Mouse (Mus musculus) liver, embryonic 16.5 days (tissue): ENCODE results near the gene Casp3. TPM values are rescaled to one million over a fixed set of nuclear protein-coding genes. Genes with fewer than 3 reads are reported as not detected.

Experiments used
- ATAC-seq: fragments of 200-750 bp; cut with Nextera tagmentation; 2 replicates; pipeline ENCODE4 v1.8.0; 2017; ENCODE audit warnings: low read depth, mild to moderate bottlenecking, moderate number of reproducible peaks, moderate library complexity
- H3K27ac ChIP-seq: fragments of 300-500 bp; sonication (generic); 2 replicates; pipeline ENCODE4 v1.5.1; 2014; ENCODE audit warnings: mild to moderate bottlenecking, low read length
- H3K27me3 ChIP-seq: fragments of 300-500 bp; sonication (generic); 2 replicates; pipeline ENCODE4 v1.6.1; 2014; ENCODE audit warnings: low read depth, low read length, mixed read lengths; ENCODE audit not compliant: control insufficient read depth, insufficient read depth
- H3K36me3 ChIP-seq: fragments of 300-500 bp; sonication (generic); 2 replicates; pipeline ENCODE4 v1.6.1; 2014; ENCODE audit warnings: mild to moderate bottlenecking; ENCODE audit not compliant: control insufficient read depth, insufficient read depth
- H3K4me1 ChIP-seq: fragments of 300-500 bp; sonication (generic); 2 replicates; pipeline ENCODE4 v1.6.1; 2014; ENCODE audit warnings: low read depth, low read length, mixed read lengths; ENCODE audit not compliant: control insufficient read depth
- H3K4me2 ChIP-seq: fragments of 300-500 bp; sonication (generic); 2 replicates; pipeline ENCODE4 v1.6.1; 2014; ENCODE audit warnings: low read depth, low read length, mixed read lengths
- H3K4me3 ChIP-seq: fragments of 300-500 bp; sonication (generic); 2 replicates; pipeline ENCODE4 v1.5.1; 2014; ENCODE audit warnings: low read depth, mild to moderate bottlenecking, low read length
- H3K9ac ChIP-seq: fragments of 300-500 bp; sonication (generic); 2 replicates; pipeline ENCODE4 v1.6.1; 2014; ENCODE audit warnings: low read depth, low read length
- H3K9me3 ChIP-seq: fragments of 300-500 bp; sonication (generic); replicated peaks from 2 replicates; pipeline ENCODE4 v1.6.1; 2016; ENCODE audit warnings: low read length; ENCODE audit not compliant: control insufficient read depth
- WGBS: fragments of 180-500 bp; shearing (Covaris S2); extraction: QIAGEN DNeasy Blood & Tissue Kit; methylation state at CpG from one replicate; pipeline ENCODE4 v1.1.7; 2014; ENCODE audit not compliant: insufficient replicate concordance; 5-methylcytosine and 5-hydroxymethylcytosine counted together
- polyA plus RNA-seq: library from polyadenylated mRNA; unstranded; fragments of >200 nt; fragmentation: Nextera tagmentation; extraction: Ambion mirVana; gene quantifications from 2 replicates; pipeline ENCODE4 v1.2.1, GENCODE M21; 2015

The Casp3 gene
- polyA plus RNA-seq, 1 experiment from 2014 or later = 36.5 TPM

DNA sequence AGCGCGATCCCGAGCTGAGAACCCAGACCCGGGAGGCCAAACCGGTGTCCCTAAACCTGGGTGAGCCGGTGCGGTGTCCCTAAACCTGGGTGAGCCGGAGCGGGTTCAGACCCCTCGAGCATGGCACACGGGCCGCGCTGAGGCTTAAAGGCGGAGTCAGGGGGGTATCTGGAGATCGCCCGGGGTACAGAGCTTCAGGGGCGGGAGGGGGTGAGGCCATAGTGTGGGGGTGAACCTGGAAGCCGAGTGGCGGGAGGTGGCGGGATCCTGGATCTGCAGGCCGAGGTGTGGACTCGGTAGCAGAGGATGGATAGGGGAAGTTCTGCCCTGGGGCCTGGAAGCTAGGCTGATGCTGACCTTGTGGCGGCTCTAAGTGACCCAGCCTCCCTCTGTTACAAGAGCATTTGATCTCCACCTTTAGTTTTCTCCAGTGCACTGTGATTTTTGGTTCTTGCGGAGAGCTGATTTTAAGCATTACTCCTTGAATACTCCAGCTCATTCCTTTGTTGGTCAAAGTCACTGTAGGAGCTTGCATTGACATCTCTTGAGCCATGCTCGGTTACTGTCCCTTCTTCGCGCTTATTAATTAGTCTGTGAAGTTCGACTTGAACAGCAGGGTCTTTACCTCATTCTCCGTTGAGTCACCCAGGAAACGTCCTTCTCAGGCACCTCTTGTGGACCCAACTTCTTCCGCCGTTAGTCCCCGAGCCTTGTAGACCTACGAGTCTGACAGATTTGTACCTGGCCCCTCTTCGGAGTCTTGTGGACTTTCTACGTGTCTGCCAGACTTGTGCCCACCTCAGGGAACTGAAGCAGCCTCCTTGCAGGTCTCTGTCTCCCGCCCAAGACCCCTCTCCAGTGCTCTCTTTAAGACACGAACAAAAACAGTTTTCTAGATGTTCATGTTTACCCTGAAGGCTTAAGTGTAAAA is 864 bp downstream of the Casp3 start:
- Histone ChIP-seq H3K27ac (peak overlapping the region; percentile 79), H3K27me3 (no peaks in the 10 kb centered on the region), H3K4me2 (peak overlapping the region; percentile 94), H3K4me1 (peaks cover 23% of the 10 kb centered on the region), H3K36me3 (no peaks in the 10 kb centered on the region), H3K9me3 (no peaks in the 10 kb centered on the region), H3K9ac (peak overlapping the region; percentile 85), H3K4me3 (peak overlapping the region; percentile 80)
- WGBS = under 1% methylated on average over 38 of the region's 38 CpGs
- ATAC-seq = peak; percentile 39

DNA sequence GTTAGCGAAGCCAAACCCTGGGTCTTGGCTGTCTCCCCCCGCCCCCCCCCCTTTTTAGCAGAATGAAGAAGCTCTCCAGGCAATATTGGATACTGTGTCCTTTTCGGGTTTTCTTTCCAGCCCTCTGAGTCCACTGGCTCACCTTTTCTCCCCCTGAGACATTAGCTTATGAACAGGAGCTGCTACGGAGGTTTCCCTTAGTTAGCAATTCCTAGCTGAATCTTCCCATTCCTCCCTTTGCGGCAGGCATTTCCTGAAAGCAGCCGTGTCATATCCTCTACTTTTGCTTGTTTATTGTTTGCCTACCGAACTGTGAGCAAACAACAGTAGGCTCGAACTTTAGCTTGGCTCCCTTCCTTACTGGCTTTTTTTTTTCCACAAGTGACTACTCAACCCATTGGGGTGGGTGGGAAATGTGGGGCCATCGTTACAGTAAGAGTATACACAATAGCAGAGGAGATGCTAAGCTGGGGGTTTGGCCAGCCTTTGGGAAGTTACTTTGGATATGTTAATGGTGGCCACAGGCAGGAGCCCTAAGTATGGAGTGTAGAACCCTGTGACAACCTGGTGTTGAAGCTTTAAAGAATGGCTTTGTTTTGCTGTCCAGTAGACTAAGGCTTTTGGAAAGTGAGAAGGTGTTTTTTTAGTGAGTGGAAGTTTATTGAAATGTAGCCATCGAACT is 1.7 kb downstream of the Casp3 start:
- Histone ChIP-seq H3K27ac (no peak overlapping the region), H3K4me1 (peaks cover 23% of the 10 kb centered on the region), H3K4me2 (peak overlapping the region; percentile 94), H3K9ac (peak overlapping the region; percentile 85), H3K9me3 (no peaks in the 10 kb centered on the region), H3K27me3 (no peaks in the 10 kb centered on the region), H3K36me3 (no peaks in the 10 kb centered on the region), H3K4me3 (peak overlapping the region; percentile 80)
- ATAC-seq = no peak
- 5% methylated on average over 10 of the region's 10 CpGs for WGBS

DNA sequence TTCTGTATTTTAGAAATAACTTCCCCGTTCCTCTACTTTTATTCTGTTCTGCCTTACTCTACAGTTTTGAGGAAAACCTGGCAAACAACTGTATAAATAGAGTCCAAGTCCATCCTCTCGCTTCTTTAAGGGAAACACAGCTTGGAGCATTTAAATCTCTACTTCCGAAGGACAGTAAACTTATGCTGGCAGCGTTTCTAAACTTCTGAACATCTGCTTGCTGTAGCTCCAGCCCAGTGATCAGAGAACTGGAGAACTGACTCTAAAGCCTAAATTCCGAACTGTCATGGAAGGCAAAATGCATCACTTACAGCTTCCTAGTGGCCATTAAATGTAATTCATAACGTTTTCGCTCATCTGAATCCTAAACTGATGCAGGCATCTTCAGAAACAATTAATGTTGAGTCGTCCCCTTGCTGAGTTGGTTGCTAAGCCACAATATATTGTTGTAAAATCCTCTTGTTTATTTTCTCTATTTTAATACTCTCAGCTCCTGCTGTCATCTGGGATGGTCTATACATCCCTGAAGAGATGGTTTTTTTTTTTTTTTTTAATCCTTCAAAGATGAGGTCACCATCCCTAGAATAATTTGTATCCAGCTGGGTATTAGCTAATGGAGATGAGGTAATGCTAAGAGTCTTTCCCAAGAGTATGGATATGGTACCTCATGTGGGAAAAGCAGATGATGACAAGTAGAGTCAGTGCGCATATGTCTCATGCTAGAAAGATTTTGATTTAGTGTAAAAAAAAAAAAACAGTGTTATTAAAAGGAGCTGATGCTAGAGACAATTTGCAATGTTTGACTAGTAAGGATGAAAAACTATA is 5.6 kb downstream of the Casp3 start:
- no peaks in the 10 kb centered on the region for H3K9me3 ChIP-seq

DNA sequence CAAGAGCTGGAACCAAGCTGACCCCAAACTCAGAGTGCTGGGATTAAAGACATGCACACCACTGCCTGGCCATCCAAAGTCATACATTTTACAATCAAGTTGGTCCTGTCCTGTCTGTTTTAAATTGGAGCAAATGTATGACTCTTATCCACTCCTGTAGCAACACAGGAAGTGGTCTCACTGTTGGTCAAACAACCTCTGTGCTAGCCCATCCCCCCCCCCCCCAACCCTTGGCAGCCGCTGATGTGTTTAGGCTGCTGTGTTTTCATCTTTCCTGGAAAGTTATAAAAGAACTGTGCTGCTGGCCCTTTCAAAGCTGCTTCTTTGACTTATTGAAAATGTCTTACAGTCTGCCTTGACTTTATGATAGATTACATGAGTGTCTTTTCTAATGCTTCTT is 8.1 kb downstream of the Casp3 start:
- no peak overlapping the region for H3K9ac ChIP-seq
- no peaks in the 10 kb centered on the region for H3K36me3 ChIP-seq
- H3K27me3 ChIP-seq = no peaks in the 10 kb centered on the region
- H3K27ac ChIP-seq = no peak overlapping the region
- H3K4me2 ChIP-seq = no peak overlapping the region
- peaks cover 5% of the 10 kb centered on the region for H3K4me1 ChIP-seq
- ATAC-seq = no peak
- WGBS = 17% methylated on average over 1 of the region's 1 CpGs
- no peaks in the 10 kb centered on the region for H3K9me3 ChIP-seq
- no peak overlapping the region for H3K4me3 ChIP-seq

More for the DNA sequence above, 5.6 kb downstream of the Casp3 start:
- ATAC-seq = no peak
- no peaks in the 10 kb centered on the region for H3K27me3 ChIP-seq
- WGBS = 76% methylated on average over 9 of the region's 9 CpGs
- H3K27ac ChIP-seq = no peak overlapping the region
- no peak overlapping the region for H3K9ac ChIP-seq
- H3K4me3 ChIP-seq = no peak overlapping the region
- H3K4me2 ChIP-seq = no peak overlapping the region
- H3K4me1 ChIP-seq = peaks cover 18% of the 10 kb centered on the region
- no peaks in the 10 kb centered on the region for H3K36me3 ChIP-seq

GRCm38 (mm10) chr8:46626642-46627041 is 9.6 kb downstream of the Casp3 start:
- H3K4me2 ChIP-seq = no peak overlapping the region
- H3K4me1 ChIP-seq = peaks cover 5% of the 10 kb centered on the region
- H3K27me3 ChIP-seq = no peaks in the 10 kb centered on the region
- H3K36me3 ChIP-seq = no peaks in the 10 kb centered on the region; the same call in 1 of the 2 replicates
- no peak overlapping the region for H3K9ac ChIP-seq
- H3K27ac ChIP-seq = no peak overlapping the region
- 76% methylated on average over 5 of the region's 5 CpGs for WGBS
- H3K9me3 ChIP-seq = no peaks in the 10 kb centered on the region
- no peak overlapping the region for H3K4me3 ChIP-seq
- no peak for ATAC-seq

- Histone ChIP-seq H3K36me3 (no peaks in the 10 kb centered on the region; the same call in 1 of the 2 replicates), H3K27me3 (no peaks in the 10 kb centered on the region), H3K4me2 (no peak overlapping the region), H3K9me3 (no peaks in the 10 kb centered on the region), H3K9ac (no peak overlapping the region), H3K4me1 (peaks cover 5% of the 10 kb centered on the region), H3K27ac (no peak overlapping the region), H3K4me3 (no peak overlapping the region)
- no peak for ATAC-seq
- 54% methylated on average over 7 of the region's 7 CpGs for WGBS
These were observed 10.8 kb downstream of the Casp3 start for GRCm38 (mm10) chr8:46627881-46628280.

- Histone ChIP-seq H3K27me3 (no peaks in the 10 kb centered on the region), H3K4me1 (peaks cover 5% of the 10 kb centered on the region), H3K4me3 (no peak overlapping the region), H3K4me2 (no peak overlapping the region), H3K9me3 (no peaks in the 10 kb centered on the region), H3K27ac (no peak overlapping the region), H3K9ac (no peak overlapping the region), H3K36me3 (peaks cover 1% of the 10 kb centered on the region; the same call in 1 of the 2 replicates)
- ATAC-seq = no peak
- 73% methylated on average over 1 of the region's 1 CpGs for WGBS
These were observed 11.6 kb downstream of the Casp3 start for GRCm38 (mm10) chr8:46628645-46629044.

GRCm38 (mm10) chr8:46630422-46630821 is 13.3 kb downstream of the Casp3 start:
- no peak for ATAC-seq
- WGBS = 94% methylated on average over 3 of the region's 3 CpGs
- Histone ChIP-seq H3K9ac (no peak overlapping the region), H3K4me3 (no peak overlapping the region), H3K27me3 (no peaks in the 10 kb centered on the region), H3K9me3 (no peaks in the 10 kb centered on the region), H3K4me2 (no peak overlapping the region), H3K36me3 (peaks cover 12% of the 10 kb centered on the region), H3K4me1 (no peaks in the 10 kb centered on the region; the same call in none of the 2 replicates), H3K27ac (no peak overlapping the region)
